Mouse (Mus musculus): ENCODE data around the gene Cyp2u1.

DNA sequence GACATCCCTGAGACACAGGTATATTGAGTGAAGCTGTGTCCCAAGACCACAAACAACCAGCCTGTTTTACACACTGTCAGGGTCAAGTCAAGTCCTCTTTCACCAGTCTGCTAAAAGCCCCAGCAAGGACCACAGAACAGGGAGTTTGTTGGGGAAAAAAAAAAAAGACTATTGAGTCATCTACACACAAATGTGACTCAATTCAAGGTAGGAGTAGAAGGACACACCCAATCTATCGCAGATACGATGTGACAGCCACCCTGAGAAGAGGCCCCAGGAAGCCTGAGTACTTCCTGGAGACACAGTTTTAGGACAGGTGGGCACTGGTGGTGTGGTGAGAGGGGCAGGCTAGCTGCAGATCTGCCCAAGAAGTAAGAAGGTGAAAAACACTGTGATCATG is 52.7 kb downstream of the Cyp2u1 start:
- TF ChIP-seq CTCF (IDR thresholded peaks at IDR 0.05; ENCODE audit: low read depth) (no peak), EP300 (IDR thresholded peaks at IDR 0.05; ENCODE audit: low read depth) (no peak)
